Mouse (Mus musculus): ENCODE results near the gene Rabgef1.

DNA sequence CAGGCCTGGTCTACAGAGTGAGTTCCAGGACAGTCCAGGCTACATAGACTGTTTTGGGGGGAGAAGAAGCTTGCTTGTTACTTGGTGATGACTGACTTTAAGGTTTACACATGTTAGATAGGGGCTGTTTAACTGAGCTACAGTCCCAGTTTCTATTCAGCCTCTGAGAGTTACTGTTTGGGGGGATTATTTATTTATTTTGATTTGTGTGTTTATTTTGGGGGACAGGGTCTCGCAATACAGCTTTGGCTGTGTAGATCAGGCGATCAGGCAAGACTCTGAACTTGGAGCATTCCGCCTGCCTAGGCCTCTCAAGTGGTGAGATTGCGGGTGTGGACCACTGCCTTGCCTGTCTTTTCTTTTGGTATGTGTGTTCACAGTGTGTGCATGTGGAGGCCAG lies 1.4 kb downstream of the Rabgef1 start:
- TF ChIP-seq CTCF (IDR thresholded peaks at IDR 0.05; ENCODE audit: low read depth, low read length) (no peak), POLR2A (IDR thresholded peaks at IDR 0.05; ENCODE audit: borderline replicate concordance, low read depth, low read length) (no peak)

All from bone marrow macrophage, adult 2 months (primary cell).